Mouse (Mus musculus): ENCODE results near the gene Gm960.

- TF ChIP-seq CTCF (IDR thresholded peaks at IDR 0.05; ENCODE audit: control insufficient read depth, insufficient read depth, insufficient replicate concordance, low read depth, low read length) (no peak), POLR2A (IDR thresholded peaks at IDR 0.05; ENCODE audit: control insufficient read depth, low read depth, low read length) (no peak)
Measured at GRCm38 (mm10) chr19:4614305-4615150, 83.9 kb downstream of the Gm960 start.
